Mouse (Mus musculus): ENCODE measurements around the gene Sult2a2.
"Not testable (repeated sequence)": the region's sequence is repeated elsewhere in the genome, so short reads cannot be mapped to it uniquely, and the experiment has no call there.

Sult2a2 gene

DNA sequence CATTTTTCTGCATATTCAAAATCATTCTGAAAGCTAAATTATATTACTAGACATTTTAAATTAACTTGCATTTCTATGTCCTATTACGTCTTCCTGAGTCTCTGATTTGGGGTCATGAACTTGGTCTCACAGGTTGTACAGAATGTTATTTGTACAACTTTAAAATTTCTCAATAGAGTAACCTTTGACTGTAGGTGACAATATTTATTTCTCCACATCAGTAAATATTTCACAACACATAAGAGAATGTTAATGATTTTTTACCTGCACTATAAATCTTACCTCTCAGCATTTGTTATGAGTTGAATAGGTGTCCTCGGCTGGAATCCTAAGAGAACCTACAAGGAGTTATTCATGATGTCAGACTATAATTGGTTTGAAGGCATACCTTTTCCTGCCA is at the start of gene Sult2a2:
Gene Sult2a2 (plus strand): TSS at position 301 of the 400 bp plus-strand sequence.
- not testable (repeated sequence) for DNase-seq (ENCODE audit: low spot score in 2 of 2)

DNA sequence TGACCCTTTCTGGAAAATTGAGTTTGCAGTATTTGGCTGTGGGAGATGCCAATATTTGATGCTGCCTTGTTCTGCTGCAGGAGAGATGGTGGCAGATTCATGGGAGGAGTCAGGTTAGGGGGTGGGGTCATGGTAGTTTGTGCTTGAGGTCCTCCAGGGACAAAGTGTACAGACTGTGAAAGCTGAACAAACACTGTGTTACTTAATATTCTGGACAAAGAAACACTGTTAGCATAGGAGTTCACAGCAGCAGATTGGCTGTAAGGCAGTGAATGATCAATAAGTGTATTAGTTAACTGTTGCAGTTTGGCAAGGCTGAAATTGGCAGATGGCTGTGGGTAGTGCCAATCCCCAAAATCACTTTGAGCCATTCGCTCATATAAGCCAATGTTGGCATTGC is 80.6 kb downstream of the Sult2a2 start:
- DNase-seq (ENCODE audit: low spot score in 2 of 2), result no peak
